Mouse (Mus musculus) lung, postnatal 0 days (tissue): ENCODE data around the gene Msmb. TPM values are rescaled to one million over a fixed set of nuclear protein-coding genes. Genes with fewer than 3 reads are reported as not detected.
"Not testable (repeated sequence)": the region's sequence is repeated elsewhere in the genome, so short reads cannot be mapped to it uniquely, and the experiment has no call there.

Source experiments
- ATAC-seq: fragments of 200-750 bp; cut with Nextera tagmentation; 2 replicates; pipeline ENCODE4 v1.8.0; 2017; ENCODE audit warnings: moderate library complexity
- DNase-seq: peaks from one replicate; pipeline ENCODE4 v3.0.0-alpha.2; 2016; ENCODE audit warnings: low spot score
- H3K27ac ChIP-seq: fragments of 300-500 bp; sonication (generic); 2 replicates; pipeline ENCODE4 v1.5.1; 2014; ENCODE audit warnings: antibody characterized with exemption, mild to moderate bottlenecking, low read length, mixed read lengths
- H3K27me3 ChIP-seq: fragments of 300-500 bp; sonication (generic); replicated peaks from 2 replicates; pipeline ENCODE4 v1.6.1; 2014; ENCODE audit warnings: low read length, mixed read lengths; ENCODE audit not compliant: insufficient read depth
- H3K36me3 ChIP-seq: fragments of 300-500 bp; sonication (generic); 2 replicates; pipeline ENCODE4 v1.6.1; 2014; ENCODE audit warnings: low read length, mixed read lengths; ENCODE audit not compliant: insufficient read depth
- H3K4me1 ChIP-seq: fragments of 300-500 bp; sonication (generic); 2 replicates; pipeline ENCODE4 v1.6.1; 2014; ENCODE audit warnings: antibody characterized with exemption, low read depth, low read length, mixed read lengths; ENCODE audit not compliant: insufficient read depth
- H3K4me2 ChIP-seq: fragments of 300-500 bp; sonication (generic); replicated peaks from 2 replicates; pipeline ENCODE4 v1.6.1; 2014; ENCODE audit warnings: low read depth, mild to moderate bottlenecking, low read length, moderate library complexity, mixed read lengths
- H3K4me3 ChIP-seq: fragments of 300-500 bp; sonication (generic); 2 replicates; pipeline ENCODE4 v1.5.1; 2014; ENCODE audit warnings: low read depth, low read length
- H3K9ac ChIP-seq: fragments of 300-500 bp; sonication (generic); replicated peaks from 2 replicates; pipeline ENCODE4 v1.6.1; 2014; ENCODE audit warnings: low read depth, mild to moderate bottlenecking
- H3K9me3 ChIP-seq: fragments of 300-500 bp; sonication (generic); 2 replicates; pipeline ENCODE4 v1.6.1; 2016; ENCODE audit warnings: low read length, mixed read lengths
- CTCF ChIP-seq: IDR thresholded peaks from 2 replicates; pipeline ENCODE4 v1.5.1; 2016; ENCODE audit warnings: antibody characterized with exemption, mild to moderate bottlenecking
- EP300 ChIP-seq: IDR thresholded peaks from 2 replicates; pipeline ENCODE4 v1.6.1; 2016; ENCODE audit warnings: antibody characterized with exemption, mild to moderate bottlenecking, control low read depth
- WGBS: fragments of 180-500 bp; shearing (Covaris S2); extraction: QIAGEN DNeasy Blood & Tissue Kit; methylation state at CpG from one replicate; pipeline ENCODE4 v1.1.7; 2014; 5-methylcytosine and 5-hydroxymethylcytosine counted together
- polyA plus RNA-seq: library from polyadenylated mRNA; unstranded; fragments of >200 nt; fragmentation: Nextera tagmentation; extraction: Ambion mirVana; gene quantifications from 2 replicates; pipeline ENCODE4 v1.2.1, GENCODE M21; 2015

Msmb gene
- polyA plus RNA-seq, 1 experiment from 2014 or later: not detected

DNA sequence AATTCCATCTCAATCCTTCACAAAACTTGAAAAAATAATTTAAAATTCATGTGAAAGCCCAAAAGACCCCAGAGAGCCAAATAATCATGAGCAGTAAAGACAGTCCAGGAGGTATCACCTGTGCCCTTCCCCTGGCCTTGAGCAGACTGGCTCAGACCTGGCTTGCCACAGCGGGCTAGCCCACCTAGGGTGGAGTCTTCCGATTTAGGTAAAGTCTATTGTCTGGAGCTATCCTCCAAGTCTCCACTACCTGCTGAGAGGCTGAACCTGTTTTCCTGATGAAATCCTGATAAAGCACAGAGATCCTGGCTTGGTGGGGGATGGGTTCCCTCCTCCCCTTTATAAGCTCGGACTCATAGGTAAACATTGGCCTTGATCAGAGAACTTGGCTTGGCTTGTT, 17.6 kb upstream of the Msmb start:
- TF ChIP-seq CTCF (no peak), EP300 (no peak)
- no peak overlapping the region for H3K4me3 ChIP-seq
- no peaks in the 10 kb centered on the region for H3K27me3 ChIP-seq
- DNase-seq (no peak), ATAC-seq (no peak)
- H3K27ac ChIP-seq: no peak overlapping the region
- no peaks in the 10 kb centered on the region for H3K4me1 ChIP-seq
- H3K9me3 ChIP-seq: no peaks in the 10 kb centered on the region
- whole genome bisulfite sequencing: 60% methylated on average over 3 of the region's 3 CpGs
- no peaks in the 10 kb centered on the region for H3K36me3 ChIP-seq
- no peak overlapping the region for H3K4me2 ChIP-seq
- no peak overlapping the region for H3K9ac ChIP-seq

DNA sequence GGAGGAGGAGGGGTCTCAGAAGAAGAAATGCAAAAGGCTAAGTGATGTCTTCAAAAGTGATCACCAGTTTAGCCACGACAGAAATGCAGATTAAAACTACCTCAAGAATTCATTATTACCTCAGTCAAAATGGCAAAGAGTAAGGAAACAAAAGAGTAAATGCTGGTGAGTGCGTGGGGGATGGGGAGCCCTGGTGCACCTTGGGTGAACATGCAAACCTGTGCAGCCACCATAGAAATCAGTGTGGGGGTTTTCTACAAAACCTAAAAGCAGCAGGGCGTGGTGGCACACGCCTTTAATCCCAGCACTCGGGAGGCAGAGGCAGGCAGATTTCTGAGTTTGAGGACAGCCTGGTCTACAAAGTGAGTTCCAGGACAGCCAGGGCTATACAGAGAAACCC, 16.6 kb upstream of the Msmb start:
- not testable (repeated sequence) for H3K9me3 ChIP-seq, H3K27me3 ChIP-seq, ATAC-seq, DNase-seq, H3K9ac ChIP-seq, H3K4me3 ChIP-seq, H3K4me2 ChIP-seq, H3K4me1 ChIP-seq, H3K36me3 ChIP-seq, H3K27ac ChIP-seq
- 79% methylated on average over 5 of the region's 5 CpGs for WGBS

DNA sequence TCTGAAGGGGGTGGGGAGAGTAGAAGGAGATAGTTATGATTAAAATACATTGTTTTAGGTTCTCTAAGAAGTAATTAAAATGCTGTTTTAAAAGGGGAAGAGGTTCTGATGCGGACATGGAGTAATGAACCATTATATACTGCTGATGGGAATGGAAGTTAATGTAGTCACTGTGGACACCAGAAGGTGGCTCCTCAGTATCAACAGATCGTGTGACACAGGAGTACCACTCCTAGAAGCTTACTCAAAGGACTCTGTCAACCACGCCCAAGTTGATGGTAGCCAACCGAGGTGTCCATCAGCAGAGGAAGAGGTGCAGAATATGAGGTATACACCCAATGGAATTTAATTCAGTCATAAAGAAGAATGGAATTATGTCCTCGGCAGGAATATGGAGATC, 13.4 kb upstream of the Msmb start:
- H3K9ac ChIP-seq: no peak overlapping the region
- 76% methylated on average over 5 of the region's 5 CpGs for WGBS
- no peaks in the 10 kb centered on the region for H3K36me3 ChIP-seq
- H3K4me1 ChIP-seq: no peaks in the 10 kb centered on the region
- H3K4me3 ChIP-seq: no peak overlapping the region
- H3K9me3 ChIP-seq: no peaks in the 10 kb centered on the region
- no peak overlapping the region for H3K4me2 ChIP-seq
- no peak for TF ChIP-seq CTCF
- TF ChIP-seq EP300: no peak
- no peak for ATAC-seq
- DNase-seq: no peak
- H3K27me3 ChIP-seq: 0 out of 2 replicates have a peak, but pooled peaks cover 3% of the 10 kb centered on the region
- no peak overlapping the region for H3K27ac ChIP-seq

DNA sequence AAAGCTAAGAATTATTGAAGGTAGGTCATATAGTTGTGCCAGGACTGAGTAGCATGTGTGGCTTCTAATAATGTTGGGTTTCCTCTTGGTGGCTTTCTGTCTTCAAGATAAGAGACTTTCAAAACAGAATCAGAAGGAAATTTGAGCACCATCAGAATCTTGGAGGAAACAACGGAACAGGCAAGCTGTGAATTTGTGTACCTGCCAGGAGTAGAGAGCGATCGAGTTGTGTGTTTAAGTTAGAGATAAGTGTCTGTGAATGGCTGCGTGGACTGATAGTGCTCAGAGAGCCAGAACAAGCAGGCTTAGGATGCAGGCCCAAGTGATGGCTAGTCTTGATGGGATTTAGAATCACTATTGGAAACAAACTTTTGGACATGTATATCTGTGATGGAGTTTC, 10.0 kb upstream of the Msmb start:
- Histone ChIP-seq H3K4me1 (no peaks in the 10 kb centered on the region), H3K27me3 (0 out of 2 replicates have a peak, but pooled peaks cover 3% of the 10 kb centered on the region), H3K36me3 (no peaks in the 10 kb centered on the region), H3K4me2 (no peak overlapping the region), H3K9ac (no peak overlapping the region), H3K9me3 (no peaks in the 10 kb centered on the region), H3K4me3 (no peak overlapping the region), H3K27ac (no peak overlapping the region)
- no peak for TF ChIP-seq EP300
- no peak for TF ChIP-seq CTCF
- DNase-seq (no peak), ATAC-seq (no peak)
- WGBS: 24% methylated on average over 4 of the region's 4 CpGs

DNA sequence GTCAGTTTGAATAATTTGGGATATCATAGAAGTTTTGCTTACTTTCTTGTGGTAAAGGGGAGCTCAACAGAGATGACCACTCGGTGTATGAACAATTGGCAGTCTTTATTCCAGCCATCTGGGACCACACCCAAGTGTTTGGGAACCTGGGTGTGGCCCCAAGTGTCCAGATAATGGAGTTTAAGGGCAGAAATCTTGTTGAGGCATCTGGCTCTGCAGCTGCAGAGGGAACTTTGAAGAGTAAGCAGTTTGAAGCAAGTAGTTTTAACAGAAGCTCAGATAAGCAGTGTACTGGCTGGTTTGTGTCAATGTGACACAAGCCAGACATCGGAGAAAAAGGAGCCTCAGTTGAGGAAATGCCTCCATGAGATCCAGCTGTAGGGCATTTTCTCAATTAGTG, 7.5 kb upstream of the Msmb start:
- Histone ChIP-seq H3K4me1 (no peaks in the 10 kb centered on the region), H3K27me3 (0 out of 2 replicates have a peak, but pooled peaks cover 3% of the 10 kb centered on the region), H3K4me2 (no peak overlapping the region), H3K9ac (no peak overlapping the region), H3K27ac (no peak overlapping the region), H3K4me3 (no peak overlapping the region), H3K9me3 (no peaks in the 10 kb centered on the region), H3K36me3 (no peaks in the 10 kb centered on the region)
- no peak for TF ChIP-seq EP300
- TF ChIP-seq CTCF: no peak
- WGBS: 43% methylated on average over 2 of the region's 2 CpGs
- no peak for ATAC-seq
- DNase-seq: peak; percentile 25

DNA sequence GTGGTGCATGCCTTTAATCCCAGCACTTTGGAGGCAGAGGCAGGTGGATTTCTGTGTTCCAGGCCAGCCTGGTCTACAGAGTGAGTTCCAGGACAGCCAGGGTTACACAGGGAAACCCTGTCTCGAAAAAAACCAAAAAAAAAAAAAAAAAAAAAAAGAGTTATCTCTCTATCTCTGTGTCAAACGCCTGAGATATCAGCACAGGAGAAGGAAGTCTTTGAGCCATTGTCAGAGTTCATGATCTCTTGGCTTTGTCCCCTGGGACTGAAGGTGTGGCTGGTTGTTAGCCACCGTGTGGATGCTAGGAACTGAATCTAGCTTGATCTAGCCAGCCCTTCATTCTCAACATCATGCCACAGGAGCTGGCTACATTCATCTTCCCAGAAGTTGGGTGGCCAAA, 5.4 kb upstream of the Msmb start:
- not testable (repeated sequence) for H3K4me3 ChIP-seq, H3K9ac ChIP-seq, ATAC-seq, H3K9me3 ChIP-seq, H3K27ac ChIP-seq, H3K36me3 ChIP-seq, H3K4me1 ChIP-seq, H3K4me2 ChIP-seq, H3K27me3 ChIP-seq, DNase-seq
- WGBS: 39% methylated on average over 3 of the region's 3 CpGs

DNA sequence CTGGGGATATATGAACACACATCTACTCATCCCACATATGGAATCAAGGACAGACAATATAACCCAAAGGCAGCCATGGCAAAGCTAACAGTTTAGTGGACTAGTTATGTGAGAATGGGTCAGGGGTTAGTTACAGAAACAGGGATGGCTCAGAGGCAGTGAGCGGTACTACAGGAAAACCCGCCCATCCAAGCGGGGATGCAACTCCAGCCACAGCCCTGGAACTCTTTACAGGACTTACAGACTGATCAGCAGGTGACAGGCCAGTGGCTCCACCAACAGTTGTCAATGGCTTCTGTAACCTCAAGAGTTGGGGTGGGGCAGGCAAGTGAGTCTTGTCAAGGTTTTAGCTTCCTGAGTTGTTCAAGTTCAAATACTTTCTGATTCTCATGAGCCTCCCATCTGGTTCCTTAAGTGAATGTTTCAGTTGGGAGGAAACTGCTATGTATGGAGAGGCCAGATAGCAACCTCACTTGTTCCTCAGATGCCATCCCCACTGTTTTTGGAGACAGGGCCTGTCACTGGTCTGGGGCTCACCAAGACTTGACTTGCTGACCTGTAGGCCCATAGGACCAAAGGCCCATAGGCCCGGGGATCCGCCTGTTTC, 1.4 kb upstream of the Msmb start:
- Histone ChIP-seq H3K9me3 (no peaks in the 10 kb centered on the region), H3K4me1 (no peaks in the 10 kb centered on the region), H3K4me3 (no peak overlapping the region), H3K27me3 (no peaks in the 10 kb centered on the region), H3K4me2 (no peak overlapping the region), H3K9ac (no peak overlapping the region), H3K27ac (no peak overlapping the region), H3K36me3 (no peaks in the 10 kb centered on the region)
- WGBS: 80% methylated on average over 5 of the region's 5 CpGs
- TF ChIP-seq CTCF: no peak
- TF ChIP-seq EP300: no peak
- ATAC-seq: no peak
- no peak for DNase-seq
